Mouse (Mus musculus): ENCODE data around the gene Prss53. TPM values are rescaled to one million over a fixed set of nuclear protein-coding genes. Genes with fewer than 3 reads are reported as not detected.
"Not testable (repeated sequence)": the region's sequence is repeated elsewhere in the genome, so short reads cannot be mapped to it uniquely, and the experiment has no call there.

Prss53 gene
- polyA plus RNA-seq, 1 experiment from 2014 or later, result 0.79 TPM

DNA sequence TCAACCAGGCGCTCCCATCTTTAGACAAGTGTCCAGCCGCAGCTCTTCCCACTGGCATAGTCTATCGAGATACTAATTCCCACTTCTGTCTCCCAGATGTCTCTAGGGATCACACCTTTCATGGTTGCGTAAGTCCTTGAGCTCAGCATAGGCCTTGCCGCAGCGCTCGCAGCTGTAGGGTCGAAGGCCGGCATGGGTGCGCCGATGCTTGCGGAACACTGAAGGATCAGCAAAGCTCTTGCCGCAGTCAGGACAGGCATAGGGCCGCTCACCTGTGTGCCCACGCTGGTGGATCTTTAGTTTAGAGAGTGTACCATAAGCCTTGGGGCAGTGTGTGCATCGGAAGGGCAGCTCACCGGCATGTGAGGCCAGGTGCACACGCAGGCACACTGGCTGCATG, 23.1 kb downstream of the Prss53 start:
- Histone ChIP-seq H3K27me3 (no peaks in the 10 kb centered on the region), H3K36me3 (peaks cover 59% of the 10 kb centered on the region), H3K4me3 (no peak overlapping the region), H3K9ac (replicated peaks) (no peak overlapping the region), H3K4me1 (0 out of 2 replicates have a peak, but pooled peaks cover 4% of the 10 kb centered on the region), H3K4me2 (replicated peaks) (no peak overlapping the region), H3K27ac (replicated peaks) (no peak overlapping the region), H3K9me3 (no peaks in the 10 kb centered on the region)
- ATAC-seq (ENCODE audit: low FRiP score, low read depth), result no peak
- 98% methylated on average over 18 of the region's 18 CpGs for WGBS

DNA sequence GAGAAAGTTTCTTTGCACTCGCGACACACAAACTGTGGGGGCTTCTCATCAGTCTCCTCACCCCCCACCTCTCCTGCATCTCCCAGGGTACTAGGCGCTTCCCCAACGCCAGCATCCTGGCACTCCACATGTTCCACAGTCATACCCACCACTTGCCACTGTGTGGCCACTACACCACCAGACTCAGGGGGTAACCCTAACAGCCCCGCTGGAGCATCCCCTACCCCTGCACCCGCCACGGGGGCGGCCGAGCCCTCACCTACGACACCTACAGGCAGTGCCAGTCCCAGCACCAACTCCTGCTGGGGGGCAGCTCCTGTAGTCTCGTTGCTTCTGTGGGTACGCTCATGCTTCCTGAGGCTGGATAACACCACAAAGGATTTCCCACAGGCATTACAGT, 24.3 kb downstream of the Prss53 start:
- Histone ChIP-seq H3K4me2 (replicated peaks) (no peak overlapping the region), H3K9me3 (no peaks in the 10 kb centered on the region), H3K27me3 (no peaks in the 10 kb centered on the region), H3K9ac (replicated peaks) (no peak overlapping the region), H3K4me3 (no peak overlapping the region), H3K27ac (replicated peaks) (no peak overlapping the region), H3K4me1 (0 out of 2 replicates have a peak, but pooled peaks cover 4% of the 10 kb centered on the region), H3K36me3 (peaks cover 53% of the 10 kb centered on the region)
- 93% methylated on average over 12 of the region's 12 CpGs for WGBS
- ATAC-seq (ENCODE audit: low FRiP score, low read depth), result no peak

DNA sequence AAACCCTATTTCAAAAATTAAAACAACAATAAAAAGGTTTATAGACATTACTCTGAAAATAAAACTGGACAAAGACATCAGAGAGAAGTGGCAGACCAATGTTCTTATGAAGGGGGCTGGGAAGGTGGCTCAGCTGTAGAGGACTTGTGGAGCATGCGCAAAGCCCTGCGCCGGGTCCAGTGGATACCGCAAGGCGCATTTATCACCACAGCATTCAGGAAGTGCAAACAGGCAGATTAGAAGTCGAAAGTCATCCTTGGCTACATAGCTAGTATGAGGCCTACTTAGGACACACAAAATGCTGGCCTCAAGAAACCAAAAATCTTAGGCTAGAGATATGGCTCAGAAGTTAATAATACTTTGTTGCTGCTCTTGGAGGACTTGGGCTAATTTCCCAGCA, 32.5 kb downstream of the Prss53 start:
- Histone ChIP-seq H3K4me3 (no peak overlapping the region), H3K4me1 (no peaks in the 10 kb centered on the region), H3K9ac (replicated peaks) (no peak overlapping the region), H3K27ac (replicated peaks) (no peak overlapping the region), H3K27me3 (no peaks in the 10 kb centered on the region), H3K9me3 (no peaks in the 10 kb centered on the region), H3K4me2 (replicated peaks) (no peak overlapping the region), H3K36me3 (0 out of 2 replicates have a peak, but pooled peaks cover 4% of the 10 kb centered on the region)
- 92% methylated on average over 6 of the region's 6 CpGs for WGBS
- no peak for ATAC-seq (ENCODE audit: low FRiP score, low read depth)

DNA sequence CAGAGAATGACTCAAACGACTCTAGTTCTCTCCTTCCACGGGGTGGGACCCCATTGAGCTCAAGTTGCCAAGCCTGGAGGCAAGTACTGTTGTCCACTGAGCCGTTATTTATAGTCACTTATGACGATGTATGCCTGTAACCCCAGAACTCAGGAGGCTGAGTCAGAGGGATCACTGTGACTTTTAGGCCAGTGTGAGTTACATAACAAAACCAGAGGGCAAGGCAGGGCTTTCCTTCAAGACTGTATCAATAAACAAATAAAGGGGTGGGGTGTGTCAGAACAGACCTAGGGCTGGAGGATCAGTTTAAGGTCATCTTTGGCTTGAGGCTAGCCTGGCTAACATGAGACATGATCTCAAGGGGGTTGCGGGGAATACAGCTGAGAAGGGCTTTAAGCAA, 39.9 kb downstream of the Prss53 start:
- H3K27me3 ChIP-seq, result no peaks in the 10 kb centered on the region
- H3K9ac ChIP-seq (replicated peaks), result no peak overlapping the region
- no peak overlapping the region for H3K4me3 ChIP-seq
- no peaks in the 10 kb centered on the region; the same call in 1 of the 2 replicates for H3K36me3 ChIP-seq
- H3K27ac ChIP-seq (replicated peaks), result no peak overlapping the region
- ATAC-seq (ENCODE audit: low FRiP score, low read depth), result no peak
- no peaks in the 10 kb centered on the region for H3K4me1 ChIP-seq
- no peak overlapping the region for H3K4me2 ChIP-seq (replicated peaks)
- no peaks in the 10 kb centered on the region for H3K9me3 ChIP-seq
- WGBS, result 78% methylated on average over 5 of the region's 5 CpGs

DNA sequence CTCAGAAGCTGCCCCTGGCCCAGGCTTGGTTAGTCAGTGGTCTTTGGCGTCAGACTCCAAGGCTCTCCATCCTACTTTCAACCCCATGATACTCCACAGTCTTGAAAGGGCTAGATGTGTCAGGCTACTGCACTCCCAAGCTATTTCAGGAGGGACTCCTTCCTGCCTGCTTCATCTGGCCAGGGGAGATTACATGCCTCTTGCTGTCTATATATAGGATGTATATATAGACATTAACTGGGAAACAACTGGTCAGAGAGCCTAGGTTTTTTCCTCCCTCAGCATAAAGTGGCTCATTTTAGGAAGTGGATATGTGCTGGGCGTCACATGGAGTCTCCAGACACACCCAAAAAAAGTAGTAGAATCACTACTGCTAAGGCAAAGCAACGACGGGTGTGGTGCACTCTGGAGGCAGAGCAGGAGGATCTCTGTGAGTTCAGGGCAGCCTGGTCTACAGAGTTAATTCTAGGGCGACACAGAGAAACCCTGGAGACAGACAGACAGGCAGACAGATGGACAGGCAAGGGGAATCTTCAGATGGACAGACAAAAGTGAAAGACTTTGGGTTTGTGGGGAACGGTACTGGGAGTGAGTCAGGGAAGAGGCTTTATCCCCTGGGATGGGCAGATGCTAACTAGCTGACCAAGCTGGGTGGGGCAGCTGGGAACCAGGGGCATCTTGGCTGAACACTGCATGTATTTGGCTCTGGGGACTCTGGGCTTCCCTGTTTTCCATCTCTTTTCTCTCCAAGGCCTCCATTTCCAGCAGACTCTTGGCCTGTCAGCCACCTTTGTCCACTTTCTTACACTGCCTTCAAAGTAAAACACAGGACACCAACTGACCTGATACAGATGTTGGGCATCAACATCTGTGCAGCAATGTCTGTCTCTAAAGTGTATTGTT, 40.5 kb downstream of the Prss53 start:
- Histone ChIP-seq H3K4me1 (no peaks in the 10 kb centered on the region), H3K9me3 (no peaks in the 10 kb centered on the region), H3K27me3 (no peaks in the 10 kb centered on the region), H3K4me2 (replicated peaks) (no peak overlapping the region), H3K36me3 (no peaks in the 10 kb centered on the region; the same call in 1 of the 2 replicates), H3K4me3 (no peak overlapping the region), H3K9ac (replicated peaks) (no peak overlapping the region), H3K27ac (replicated peaks) (no peak overlapping the region)
- 81% methylated on average over 6 of the region's 6 CpGs for WGBS
- ATAC-seq (ENCODE audit: low FRiP score, low read depth), result no peak

DNA sequence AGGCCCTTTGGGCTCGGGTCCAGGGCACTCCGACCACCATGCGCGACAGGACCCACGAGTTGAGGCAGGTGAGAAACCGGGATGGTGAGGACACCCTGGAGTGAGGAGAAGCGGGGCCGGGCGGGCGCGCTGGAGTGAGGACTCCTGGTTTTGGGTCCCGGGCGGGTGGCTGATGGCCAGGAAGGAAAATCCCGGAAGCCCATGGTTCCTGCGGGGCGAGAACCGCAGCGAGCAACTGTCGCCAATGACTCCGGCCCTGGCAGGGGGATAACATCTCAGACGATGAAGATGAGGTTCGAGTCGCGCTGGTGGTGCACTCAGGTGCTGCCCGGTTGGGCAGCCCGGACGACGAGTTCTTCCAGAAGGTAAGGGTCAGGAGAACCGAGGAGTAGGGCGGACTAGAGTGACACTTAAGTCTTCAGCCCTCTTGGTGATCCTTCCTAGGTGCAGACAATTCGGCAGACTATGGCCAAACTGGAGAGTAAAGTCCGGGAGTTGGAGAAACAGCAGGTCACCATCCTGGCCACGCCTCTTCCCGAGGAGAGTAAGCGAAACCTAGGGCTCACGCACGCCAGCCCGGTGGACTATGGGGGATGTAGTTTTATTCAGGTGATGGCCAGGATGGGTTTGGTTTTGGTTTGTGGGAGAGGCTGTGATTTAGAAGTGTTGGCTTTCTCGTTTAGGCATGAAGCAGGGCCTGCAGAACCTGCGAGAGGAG, 48.6 kb downstream of the Prss53 start:
- Histone ChIP-seq H3K27ac (replicated peaks) (peak overlapping the region; percentile 83), H3K4me1 (peaks cover 7% of the 10 kb centered on the region; the same call in 1 of the 2 replicates)
- WGBS, result under 1% methylated on average over 40 of the region's 40 CpGs

DNA sequence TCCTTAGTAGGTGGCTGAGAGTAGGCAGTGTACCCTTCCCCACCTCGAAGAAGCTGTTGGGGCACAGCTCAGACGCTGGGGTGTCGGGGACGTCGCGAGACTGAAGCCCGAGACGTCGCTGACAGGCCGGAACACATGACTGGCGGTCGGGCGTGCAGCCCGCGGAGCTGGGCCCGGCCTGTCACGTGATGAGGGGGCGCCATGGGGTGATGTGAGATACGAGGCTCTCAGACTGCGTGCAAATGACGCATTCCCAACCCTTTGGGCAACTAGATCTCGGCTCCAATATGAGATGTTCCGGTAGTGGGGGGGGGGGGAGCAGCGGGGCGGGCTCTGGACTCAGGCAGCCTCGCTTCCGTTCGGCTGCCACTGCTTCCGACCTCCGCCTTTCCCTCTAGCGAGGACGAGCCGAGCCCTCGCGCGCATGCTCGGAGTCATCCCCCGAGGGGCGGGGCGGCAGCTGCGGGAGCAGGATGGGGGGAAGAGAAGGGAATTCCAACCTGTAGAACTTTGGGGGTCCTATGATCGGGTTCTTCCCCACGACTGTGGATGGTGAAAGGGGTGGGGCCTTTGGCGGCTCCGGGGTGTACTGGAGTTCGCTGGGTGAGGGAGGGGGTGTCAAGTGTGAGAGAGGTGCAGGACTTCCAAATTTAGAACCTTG, 49.3 kb downstream of the Prss53 start:
- Histone ChIP-seq H3K4me3 (peak overlapping the region; percentile 68), H3K4me1 (peaks cover 7% of the 10 kb centered on the region; the same call in 1 of the 2 replicates), H3K9ac (replicated peaks) (peak overlapping the region; percentile 61), H3K36me3 (no peaks in the 10 kb centered on the region), H3K27me3 (no peaks in the 10 kb centered on the region; the same call in none of the 2 replicates), H3K27ac (replicated peaks) (peak overlapping the region; percentile 83), H3K4me2 (replicated peaks) (peak overlapping the region; percentile 100), H3K9me3 (no peaks in the 10 kb centered on the region)
- peak; percentile 92 for ATAC-seq (ENCODE audit: low FRiP score, low read depth)
- under 1% methylated on average over 39 of the region's 46 CpGs for WGBS

More for the DNA sequence above, 48.6 kb downstream of the Prss53 start:
- H3K4me3 ChIP-seq, result peak overlapping the region; percentile 68
- no peaks in the 10 kb centered on the region for H3K9me3 ChIP-seq
- peak overlapping the region; percentile 100 for H3K4me2 ChIP-seq (replicated peaks)
- H3K36me3 ChIP-seq, result no peaks in the 10 kb centered on the region
- ATAC-seq (ENCODE audit: low FRiP score, low read depth), result peak; percentile 47
- no peaks in the 10 kb centered on the region; the same call in none of the 2 replicates for H3K27me3 ChIP-seq
- peak overlapping the region; percentile 61 for H3K9ac ChIP-seq (replicated peaks)

DNA sequence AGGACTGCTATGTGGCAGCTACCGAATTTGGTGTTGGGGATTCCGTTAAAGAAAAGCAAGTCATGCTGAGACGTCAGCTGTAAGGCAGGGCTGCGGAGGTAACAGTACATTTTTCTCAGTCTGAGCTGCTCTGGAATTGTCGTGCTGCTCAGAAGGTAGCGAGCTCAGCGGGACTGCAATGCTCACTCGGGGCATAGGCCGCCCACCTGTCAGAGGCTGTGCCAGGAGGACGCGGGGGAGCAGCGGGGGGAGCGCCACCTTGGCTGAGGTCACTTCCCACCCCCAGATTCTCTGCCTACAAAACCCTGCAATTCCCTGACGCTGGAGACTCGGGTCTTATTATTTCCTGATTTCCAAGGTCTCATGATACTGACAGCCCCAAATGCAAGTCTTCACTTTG, 49.9 kb downstream of the Prss53 start:
- Histone ChIP-seq H3K36me3 (no peaks in the 10 kb centered on the region), H3K27me3 (no peaks in the 10 kb centered on the region; the same call in none of the 2 replicates), H3K9ac (replicated peaks) (peak overlapping the region; percentile 61), H3K4me2 (replicated peaks) (peak overlapping the region; percentile 100), H3K4me1 (peaks cover 7% of the 10 kb centered on the region; the same call in 1 of the 2 replicates), H3K4me3 (peak overlapping the region; percentile 68), H3K27ac (replicated peaks) (peak overlapping the region; percentile 83), H3K9me3 (no peaks in the 10 kb centered on the region)
- ATAC-seq (ENCODE audit: low FRiP score, low read depth), result peak; percentile 10; the same call in 1 of the 2 replicates
- 4% methylated on average over 15 of the region's 15 CpGs for WGBS

DNA sequence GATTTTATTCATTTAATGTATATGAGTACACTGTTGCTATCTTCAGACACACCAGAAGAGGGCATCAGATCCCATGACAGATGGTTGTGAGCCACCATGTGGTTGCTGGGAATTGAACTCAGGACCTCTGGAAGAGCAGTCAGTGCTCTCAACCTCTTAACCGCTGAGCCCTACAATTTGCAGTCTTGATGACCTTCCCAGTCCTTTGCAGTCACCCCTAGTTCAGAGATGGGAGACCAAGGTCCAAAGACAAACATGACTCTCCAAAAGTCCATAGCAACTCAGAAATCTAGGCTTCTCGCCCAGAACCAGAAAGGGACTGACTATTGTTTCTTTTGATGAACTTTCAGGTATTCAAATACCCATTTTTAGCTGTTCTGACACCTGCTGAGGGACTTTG, 50.7 kb downstream of the Prss53 start:
- not testable (repeated sequence) for ATAC-seq (ENCODE audit: low FRiP score, low read depth); H3K4me2 ChIP-seq (replicated peaks); H3K27me3 ChIP-seq

DNA sequence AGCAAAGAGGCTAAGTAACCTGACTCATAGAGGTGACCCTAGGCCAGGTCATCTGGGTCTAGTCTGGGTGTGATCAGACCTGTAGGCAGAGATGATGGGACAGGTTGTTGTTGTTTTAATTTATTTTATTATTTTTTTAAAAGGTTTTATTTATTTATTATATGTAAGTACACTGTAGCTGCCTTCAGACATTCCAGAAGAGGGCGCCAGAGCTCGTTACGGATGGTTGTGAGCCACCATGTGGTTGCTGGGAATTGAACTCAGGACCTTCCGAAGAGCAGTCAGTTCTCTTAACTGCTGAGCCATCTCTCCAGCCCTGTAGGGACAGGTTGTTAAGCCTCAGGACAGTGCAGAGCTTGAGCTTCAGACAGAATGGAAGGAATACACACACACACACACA, 52.9 kb downstream of the Prss53 start:
- H3K4me2 ChIP-seq (replicated peaks); H3K4me3 ChIP-seq; ATAC-seq (ENCODE audit: low FRiP score, low read depth); H3K9me3 ChIP-seq; H3K27ac ChIP-seq (replicated peaks); H3K4me1 ChIP-seq; H3K36me3 ChIP-seq; H3K9ac ChIP-seq (replicated peaks); H3K27me3 ChIP-seq: not testable (repeated sequence)
- WGBS, result 83% methylated on average over 4 of the region's 4 CpGs

More for the DNA sequence above, 50.7 kb downstream of the Prss53 start:
- H3K27ac ChIP-seq (replicated peaks); H3K4me1 ChIP-seq; H3K9me3 ChIP-seq; H3K36me3 ChIP-seq; H3K4me3 ChIP-seq; H3K9ac ChIP-seq (replicated peaks): not testable (repeated sequence)
- WGBS, result 70% methylated on average over 2 of the region's 2 CpGs

DNA sequence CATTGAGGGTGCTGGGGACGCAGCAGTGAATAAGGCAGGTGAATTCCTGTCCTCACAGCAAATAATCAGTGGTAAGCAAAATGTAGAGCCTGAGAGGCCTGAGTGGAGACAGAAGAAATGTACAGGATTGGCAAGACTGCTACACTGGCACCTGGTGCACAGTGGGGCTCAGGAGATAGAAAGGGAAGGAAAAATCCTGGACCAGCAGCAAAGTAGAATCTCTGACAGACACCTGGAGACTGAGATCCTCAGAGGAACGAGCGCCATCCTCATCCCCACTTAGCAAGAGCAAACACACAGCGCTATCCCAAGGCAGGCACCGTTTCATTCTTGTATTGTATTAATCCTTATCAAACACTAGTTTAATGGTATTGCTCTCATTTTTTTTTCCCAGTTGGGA, 53.3 kb downstream of the Prss53 start:
- H3K9ac ChIP-seq (replicated peaks), result no peak overlapping the region
- H3K9me3 ChIP-seq, result no peaks in the 10 kb centered on the region
- no peaks in the 10 kb centered on the region; the same call in none of the 2 replicates for H3K27me3 ChIP-seq
- 83% methylated on average over 5 of the region's 5 CpGs for WGBS
- H3K4me2 ChIP-seq (replicated peaks), result no peak overlapping the region
- H3K4me1 ChIP-seq, result peaks cover 7% of the 10 kb centered on the region; the same call in 1 of the 2 replicates
- H3K4me3 ChIP-seq, result no peak overlapping the region
- ATAC-seq (ENCODE audit: low FRiP score, low read depth), result no peak
- no peaks in the 10 kb centered on the region for H3K36me3 ChIP-seq
- no peak overlapping the region for H3K27ac ChIP-seq (replicated peaks)
